Mouse (Mus musculus): Measurements from ENCODE around the gene Sgms2.

DNA sequence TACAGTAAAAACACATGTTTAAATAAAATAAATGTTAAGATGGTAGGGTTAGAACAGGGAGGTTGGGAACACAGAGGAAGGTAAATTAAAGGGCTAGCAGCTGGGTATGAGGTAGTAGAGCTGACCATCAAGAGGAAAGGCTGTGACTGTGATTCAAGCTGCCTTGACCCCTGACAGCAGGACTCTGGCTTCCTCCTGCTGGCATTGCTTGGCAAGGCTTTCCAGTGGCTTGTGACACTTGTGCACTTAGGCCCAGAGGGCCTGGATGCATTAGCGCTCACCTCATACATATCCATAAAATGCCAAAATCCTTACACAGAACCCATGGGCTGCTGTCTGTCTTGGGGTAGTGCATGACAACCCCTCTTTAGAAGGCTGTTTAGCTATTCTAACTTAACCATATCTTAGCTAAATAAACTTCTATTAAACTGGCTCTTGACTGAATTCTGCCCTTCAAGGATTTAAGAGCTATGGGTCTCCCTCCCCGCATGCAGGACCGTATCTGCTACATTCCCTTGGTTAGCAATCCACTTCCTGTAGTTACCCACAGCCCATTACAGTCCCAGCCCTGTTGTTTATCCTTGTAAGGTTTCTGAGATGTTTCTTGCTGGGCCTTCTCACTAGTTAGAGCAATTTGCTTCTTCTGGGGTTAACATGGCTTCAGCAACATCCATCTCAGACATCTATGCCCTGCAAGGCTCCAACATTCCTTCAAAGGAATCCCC is 25.5 kb downstream of the Sgms2 start:
- no peak for TF ChIP-seq CTCF (IDR thresholded peaks at IDR 0.05; ENCODE audit: low read depth)
- TF ChIP-seq EP300 (optimal IDR thresholded peaks at IDR 0.05): no peak
